Mouse (Mus musculus): ENCODE measurements around the gene Hmg20a. TPM values are rescaled to one million over a fixed set of nuclear protein-coding genes. Genes with fewer than 3 reads are reported as not detected.

Gene Hmg20a
- 47.5 and 53.2 TPM in 2 replicates for total RNA-seq (2017)

- peak; percentile 81 to 90 for ATAC-seq (replicated peaks in 1 of 2; ENCODE audit: insufficient read depth in 1 of 2, low FRiP score in 2 of 2, low TSS enrichment in 1 of 2, low read depth in 1 of 2, poor library complexity in 2 of 2, severe bottlenecking in 2 of 2)
These were observed at the start of gene Hmg20a, which contains the start of gene Peak1 for GRCm38 (mm10) chr9:56417948-56418737. Hmg20a (plus strand) TSS chr9:56418609. Peak1 (minus strand) TSS chr9:56418067.

GRCm38 (mm10) chr9:56368814-56369213 lies 49.6 kb upstream of the Hmg20a start:
- ATAC-seq (replicated peaks in 1 of 2; ENCODE audit: insufficient read depth in 1 of 2, low FRiP score in 2 of 2, low TSS enrichment in 1 of 2, low read depth in 1 of 2, poor library complexity in 2 of 2, severe bottlenecking in 2 of 2): no peak

- no peak for ATAC-seq (replicated peaks in 1 of 2; ENCODE audit: insufficient read depth in 1 of 2, low FRiP score in 2 of 2, low TSS enrichment in 1 of 2, low read depth in 1 of 2, poor library complexity in 2 of 2, severe bottlenecking in 2 of 2)
These were observed 47.7 kb upstream of the Hmg20a start for GRCm38 (mm10) chr9:56370710-56371109.

GRCm38 (mm10) chr9:56374401-56374800 lies 44.0 kb upstream of the Hmg20a start:
- ATAC-seq (replicated peaks in 1 of 2; ENCODE audit: insufficient read depth in 1 of 2, low FRiP score in 2 of 2, low TSS enrichment in 1 of 2, low read depth in 1 of 2, poor library complexity in 2 of 2, severe bottlenecking in 2 of 2): no peak

GRCm38 (mm10) chr9:56382786-56383185 lies 35.6 kb upstream of the Hmg20a start:
- ATAC-seq (replicated peaks in 1 of 2; ENCODE audit: insufficient read depth in 1 of 2, low FRiP score in 2 of 2, low TSS enrichment in 1 of 2, low read depth in 1 of 2, poor library complexity in 2 of 2, severe bottlenecking in 2 of 2): no peak

GRCm38 (mm10) chr9:56392857-56393256 lies 25.6 kb upstream of the Hmg20a start:
- ATAC-seq (replicated peaks in 1 of 2; ENCODE audit: insufficient read depth in 1 of 2, low FRiP score in 2 of 2, low TSS enrichment in 1 of 2, low read depth in 1 of 2, poor library complexity in 2 of 2, severe bottlenecking in 2 of 2): no peak

GRCm38 (mm10) chr9:56396306-56396705 lies 22.1 kb upstream of the Hmg20a start:
- no peak for ATAC-seq (replicated peaks in 1 of 2; ENCODE audit: insufficient read depth in 1 of 2, low FRiP score in 2 of 2, low TSS enrichment in 1 of 2, low read depth in 1 of 2, poor library complexity in 2 of 2, severe bottlenecking in 2 of 2)

GRCm38 (mm10) chr9:56404619-56405018 lies 13.8 kb upstream of the Hmg20a start:
- ATAC-seq (replicated peaks in 1 of 2; ENCODE audit: insufficient read depth in 1 of 2, low FRiP score in 2 of 2, low TSS enrichment in 1 of 2, low read depth in 1 of 2, poor library complexity in 2 of 2, severe bottlenecking in 2 of 2): no peak

- no peak for ATAC-seq (replicated peaks in 1 of 2; ENCODE audit: insufficient read depth in 1 of 2, low FRiP score in 2 of 2, low TSS enrichment in 1 of 2, low read depth in 1 of 2, poor library complexity in 2 of 2, severe bottlenecking in 2 of 2)
These were observed 8.5 kb upstream of the Hmg20a start for GRCm38 (mm10) chr9:56409928-56410327.

GRCm38 (mm10) chr9:56412716-56413115 lies 5.7 kb upstream of the Hmg20a start:
- ATAC-seq (replicated peaks in 1 of 2; ENCODE audit: insufficient read depth in 1 of 2, low FRiP score in 2 of 2, low TSS enrichment in 1 of 2, low read depth in 1 of 2, poor library complexity in 2 of 2, severe bottlenecking in 2 of 2): 0 out of 4 replicates have a peak, but pooled peaks have one; percentile 17 to 36

GRCm38 (mm10) chr9:56414322-56414721 lies 4.1 kb upstream of the Hmg20a start:
- ATAC-seq (replicated peaks in 1 of 2; ENCODE audit: insufficient read depth in 1 of 2, low FRiP score in 2 of 2, low TSS enrichment in 1 of 2, low read depth in 1 of 2, poor library complexity in 2 of 2, severe bottlenecking in 2 of 2): no peak

- ATAC-seq (replicated peaks in 1 of 2; ENCODE audit: insufficient read depth in 1 of 2, low FRiP score in 2 of 2, low TSS enrichment in 1 of 2, low read depth in 1 of 2, poor library complexity in 2 of 2, severe bottlenecking in 2 of 2): no peak
These were observed 3.0 kb upstream of the Hmg20a start for GRCm38 (mm10) chr9:56415393-56415792.

GRCm38 (mm10) chr9:56415935-56416607 lies 2.3 kb upstream of the Hmg20a start:
- ATAC-seq (replicated peaks in 1 of 2; ENCODE audit: insufficient read depth in 1 of 2, low FRiP score in 2 of 2, low TSS enrichment in 1 of 2, low read depth in 1 of 2, poor library complexity in 2 of 2, severe bottlenecking in 2 of 2): no peak

- peak; percentile 20 to 30; a peak in 2 of 4 replicates for ATAC-seq (replicated peaks in 1 of 2; ENCODE audit: insufficient read depth in 1 of 2, low FRiP score in 2 of 2, low TSS enrichment in 1 of 2, low read depth in 1 of 2, poor library complexity in 2 of 2, severe bottlenecking in 2 of 2)
These were observed 928 bp upstream of the Hmg20a start for GRCm38 (mm10) chr9:56417415-56417947.

GRCm38 (mm10) chr9:56418738-56419239 lies 380 bp downstream of the Hmg20a start:
- ATAC-seq (replicated peaks in 1 of 2; ENCODE audit: insufficient read depth in 1 of 2, low FRiP score in 2 of 2, low TSS enrichment in 1 of 2, low read depth in 1 of 2, poor library complexity in 2 of 2, severe bottlenecking in 2 of 2): peak; percentile 63 to 75

GRCm38 (mm10) chr9:56420236-56420635 lies 1.8 kb downstream of the Hmg20a start:
- no peak for ATAC-seq (replicated peaks in 1 of 2; ENCODE audit: insufficient read depth in 1 of 2, low FRiP score in 2 of 2, low TSS enrichment in 1 of 2, low read depth in 1 of 2, poor library complexity in 2 of 2, severe bottlenecking in 2 of 2)

- ATAC-seq (replicated peaks in 1 of 2; ENCODE audit: insufficient read depth in 1 of 2, low FRiP score in 2 of 2, low TSS enrichment in 1 of 2, low read depth in 1 of 2, poor library complexity in 2 of 2, severe bottlenecking in 2 of 2): no peak
These were observed 2.6 kb downstream of the Hmg20a start for GRCm38 (mm10) chr9:56420892-56421601.

Measured in hematopoietic stem cell, adult 5-6 weeks (primary cell).